ENCODE assay signal across 21 mouse cellular contexts in genomic region chr11:35782444-35782843, GRCm38 (mm10). TPM values are rescaled to one million over a fixed set of nuclear protein-coding genes. Genes with fewer than 3 reads are reported as not detected.
A peak's percentile ranks its signal among the peaks of the same experiment; 100 is the strongest.
DNase-seq lines count a peak whose midpoint lies in the region; ATAC-seq and TF ChIP-seq lines count a peak whose summit lies in the region.
"Had no signal": no experiment of that assay in that cellular context is flagged by ENCODE, and none has a peak within 500 bp of the region (broad histone marks: within the 10 kb centered on the region; RNA-seq: fewer than 3 reads in every experiment).

No protein-coding gene starts in this region.

- ATAC-seq in intestine, postnatal 0 days: no peak
- ATAC-seq in intestine, embryonic 16.5 days: no peak
- ATAC-seq in midbrain, embryonic 11.5 days (ENCODE audit: low FRiP score): no peak
- ATAC-seq: forebrain, embryonic 14.5 days; forebrain, embryonic 16.5 days had no signal

- no peaks in the 10 kb centered on the region for H3K9me3 ChIP-seq in intestine, postnatal 0 days (ENCODE audit: control insufficient read depth)
- no peaks in the 10 kb centered on the region for H3K9me3 ChIP-seq in intestine, embryonic 16.5 days (ENCODE audit: control insufficient read depth, low read length)
- H3K9me3 ChIP-seq in midbrain, embryonic 11.5 days (ENCODE audit: control insufficient read depth, low read length): no peaks in the 10 kb centered on the region; the same call in 1 of the 2 replicates
- peaks cover 7% of the 10 kb centered on the region; the same call in 1 of the 2 replicates for H3K9me3 ChIP-seq in midbrain, embryonic 10.5 days (replicated peaks)
- H3K9me3 ChIP-seq: embryonic facial prominence, embryonic 13.5 days; embryonic facial prominence, embryonic 15.5 days; forebrain, embryonic 10.5 days; forebrain, embryonic 12.5 days had no signal

- H3K4me3 ChIP-seq in intestine, postnatal 0 days (ENCODE audit: low read depth, low read length): no peak overlapping the region
- no peak overlapping the region for H3K4me3 ChIP-seq in intestine, embryonic 16.5 days (ENCODE audit: low read length)
- H3K4me3 ChIP-seq in midbrain, embryonic 11.5 days (ENCODE audit: low read depth, low read length): no peak overlapping the region
- H3K4me3 ChIP-seq in midbrain, embryonic 10.5 days: no peak overlapping the region
- H3K4me3 ChIP-seq: embryonic facial prominence, embryonic 13.5 days; embryonic facial prominence, embryonic 15.5 days; erythroblast, embryonic 14.5 days; forebrain, embryonic 10.5 days; forebrain, embryonic 12.5 days had no signal

- H3K4me2 ChIP-seq in intestine, postnatal 0 days (replicated peaks; ENCODE audit: low read depth): no peak overlapping the region
- H3K4me2 ChIP-seq in intestine, embryonic 16.5 days (ENCODE audit: low read depth, low read length): no peak overlapping the region
- no peak overlapping the region for H3K4me2 ChIP-seq in midbrain, embryonic 11.5 days
- H3K4me2 ChIP-seq: embryonic facial prominence, embryonic 13.5 days; embryonic facial prominence, embryonic 15.5 days; forebrain, embryonic 12.5 days had no signal

- no peak for TF ChIP-seq CTCF in intestine, postnatal 0 days (IDR thresholded peaks at IDR 0.05; ENCODE audit: low read depth)

- no peak overlapping the region for H3K9ac ChIP-seq in intestine, postnatal 0 days (ENCODE audit: low read depth, low read length)
- H3K9ac ChIP-seq in intestine, embryonic 16.5 days (ENCODE audit: low read depth, low read length): no peak overlapping the region
- no peak overlapping the region for H3K9ac ChIP-seq in midbrain, embryonic 11.5 days (ENCODE audit: low read length)
- H3K9ac ChIP-seq: embryonic facial prominence, embryonic 13.5 days; embryonic facial prominence, embryonic 15.5 days; forebrain, embryonic 12.5 days had no signal

- H3K36me3 ChIP-seq in intestine, postnatal 0 days (ENCODE audit: control insufficient read depth, insufficient read depth): peaks cover 60% of the 10 kb centered on the region
- peaks cover 31% of the 10 kb centered on the region for H3K36me3 ChIP-seq in intestine, embryonic 16.5 days (ENCODE audit: control insufficient read depth, insufficient read depth, low read length)
- peaks cover 48% of the 10 kb centered on the region for H3K36me3 ChIP-seq in midbrain, embryonic 11.5 days (ENCODE audit: control insufficient read depth, insufficient read depth, low read length)
- H3K36me3 ChIP-seq in midbrain, embryonic 10.5 days: peaks cover 99% of the 10 kb centered on the region

- H3K27me3 ChIP-seq in intestine, postnatal 0 days (replicated peaks; ENCODE audit: control insufficient read depth, insufficient read depth, low read length): no peaks in the 10 kb centered on the region
- no peaks in the 10 kb centered on the region for H3K27me3 ChIP-seq in intestine, embryonic 16.5 days (replicated peaks; ENCODE audit: control insufficient read depth, insufficient read depth, low read length)
- H3K27me3 ChIP-seq in midbrain, embryonic 11.5 days (ENCODE audit: control insufficient read depth, insufficient read depth, low read length): no peaks in the 10 kb centered on the region
- no peaks in the 10 kb centered on the region for H3K27me3 ChIP-seq in midbrain, embryonic 10.5 days (ENCODE audit: low read depth, poor library complexity, severe bottlenecking)
- H3K27me3 ChIP-seq: embryonic facial prominence, embryonic 13.5 days; embryonic facial prominence, embryonic 15.5 days; forebrain, embryonic 12.5 days had no signal

- DNase-seq in midbrain, embryonic 11.5 days (ENCODE audit: low spot score, missing footprints): peak; percentile 59
- DNase-seq in midbrain, embryonic 10.5 days (ENCODE audit: low spot score): no peak
- DNase-seq: adrenal gland, adult 2 months; adrenal gland, postnatal 10 days; adrenal gland, postnatal 25 days; cerebellum, adult 11 months; cerebellum, adult 18-20 months; cerebellum, adult 8-10 months; cerebellum, adult 9-11 months; cerebellum, postnatal 14 days; cerebellum, postnatal 36 days; embryo, embryonic 11 days had no signal

- H3K27ac ChIP-seq in intestine, postnatal 0 days (ENCODE audit: low read depth, low read length): peak overlapping the region; percentile 62; the same call in 1 of the 2 replicates
- H3K27ac ChIP-seq in intestine, embryonic 16.5 days (ENCODE audit: low read length): no peak overlapping the region
- no peak overlapping the region for H3K27ac ChIP-seq in midbrain, embryonic 11.5 days (ENCODE audit: low read depth, low read length)
- no peak overlapping the region for H3K27ac ChIP-seq in midbrain, embryonic 10.5 days (replicated peaks)
- H3K27ac ChIP-seq: embryonic facial prominence, embryonic 13.5 days; embryonic facial prominence, embryonic 15.5 days; forebrain, embryonic 10.5 days; forebrain, embryonic 12.5 days had no signal

- H3K4me1 ChIP-seq in intestine, postnatal 0 days (replicated peaks; ENCODE audit: control insufficient read depth, insufficient read depth, low read length): 0 out of 2 replicates have a peak, but pooled peaks cover 3% of the 10 kb centered on the region
- no peaks in the 10 kb centered on the region for H3K4me1 ChIP-seq in intestine, embryonic 16.5 days (ENCODE audit: control insufficient read depth, insufficient read depth, low read length)
- H3K4me1 ChIP-seq in midbrain, embryonic 11.5 days (ENCODE audit: control insufficient read depth, insufficient read depth, low read length): no peaks in the 10 kb centered on the region
- no peaks in the 10 kb centered on the region for H3K4me1 ChIP-seq in midbrain, embryonic 10.5 days
- H3K4me1 ChIP-seq: embryonic facial prominence, embryonic 13.5 days; embryonic facial prominence, embryonic 15.5 days; forebrain, embryonic 10.5 days; forebrain, embryonic 12.5 days had no signal

- 94% methylated on average over 3 of the region's 3 CpGs for WGBS in intestine, postnatal 0 days
- 97% methylated on average over 3 of the region's 3 CpGs for WGBS in intestine, embryonic 16.5 days
- WGBS in midbrain, embryonic 11.5 days: 98% methylated on average over 3 of the region's 3 CpGs
- WGBS in midbrain, embryonic 10.5 days: 95% methylated on average over 3 of the region's 3 CpGs

RNA-seq across cellular contexts. Expression of gene Pank3, which starts 13.2 kb away (rescaled TPM):
- 39.6 and 42.5 TPM in 2 replicates for polyA plus RNA-seq in intestine, postnatal 0 days (2015; fragmentation: Nextera tagmentation; extraction: Ambion mirVana)
- 27.1 and 34.9 TPM in 2 replicates for polyA plus RNA-seq in intestine, embryonic 16.5 days (2015; fragmentation: Nextera tagmentation; extraction: Ambion mirVana)
- polyA plus RNA-seq in midbrain, embryonic 11.5 days (2014; fragmentation: Nextera tagmentation; extraction: Ambion mirVana): 25.3 and 28.1 TPM in 2 replicates
- 12.5 and 15.7 TPM in 2 replicates for polyA plus RNA-seq in midbrain, embryonic 10.5 days (2016; fragmentation: Nextera tagmentation; extraction: Ambion mirVana)

RNA-seq across cellular contexts. Expression of gene Fbll1, which starts 16.2 kb away (rescaled TPM):
- 0.58 and 0.69 TPM in 2 replicates for polyA plus RNA-seq in intestine, postnatal 0 days (2015; fragmentation: Nextera tagmentation; extraction: Ambion mirVana)
- 0.11 TPM in 1 of 2 replicates, not detected in the other for polyA plus RNA-seq in intestine, embryonic 16.5 days (2015; fragmentation: Nextera tagmentation; extraction: Ambion mirVana)
- polyA plus RNA-seq in midbrain, embryonic 11.5 days (2014; fragmentation: Nextera tagmentation; extraction: Ambion mirVana): 2.6 and 3.8 TPM in 2 replicates
- 0.44 and 0.92 TPM in 2 replicates for polyA plus RNA-seq in midbrain, embryonic 10.5 days (2016; fragmentation: Nextera tagmentation; extraction: Ambion mirVana)
- polyA plus RNA-seq: erythroblast, embryonic 14.5 days had no signal

RNA-seq across cellular contexts. Expression of gene Rars, which starts 51.9 kb away (rescaled TPM):
- polyA plus RNA-seq in intestine, postnatal 0 days (2015; fragmentation: Nextera tagmentation; extraction: Ambion mirVana): 82.3 and 82.7 TPM in 2 replicates
- polyA plus RNA-seq in intestine, embryonic 16.5 days (2015; fragmentation: Nextera tagmentation; extraction: Ambion mirVana): 132 and 139 TPM in 2 replicates
- 116 and 122 TPM in 2 replicates for polyA plus RNA-seq in midbrain, embryonic 11.5 days (2014; fragmentation: Nextera tagmentation; extraction: Ambion mirVana)
- 105 and 118 TPM in 2 replicates for polyA plus RNA-seq in midbrain, embryonic 10.5 days (2016; fragmentation: Nextera tagmentation; extraction: Ambion mirVana)
